Mouse (Mus musculus) midbrain, embryonic 14.5 days (tissue): Measurements from ENCODE around the gene Med16. TPM values are rescaled to one million over a fixed set of nuclear protein-coding genes. Genes with fewer than 3 reads are reported as not detected.
"Not testable (repeated sequence)": the region's sequence is repeated elsewhere in the genome, so short reads cannot be mapped to it uniquely, and the experiment has no call there.

ENCODE experiments used
- ATAC-seq: fragments of 200-750 bp; cut with Nextera tagmentation; 2 replicates; pipeline ENCODE4 v1.8.0; 2017; ENCODE audit warnings: moderate number of reproducible peaks, moderate library complexity; ENCODE audit not compliant: low FRiP score, low TSS enrichment
- DNase-seq: peaks from one replicate; pipeline ENCODE4 v3.0.0-alpha.2; 2015
- H3K27ac ChIP-seq: fragments of 300-500 bp; sonication (generic); replicated peaks from 2 replicates; pipeline ENCODE4 v1.5.1; 2014; ENCODE audit warnings: mild to moderate bottlenecking, low read depth, low read length, moderate library complexity
- H3K27me3 ChIP-seq: fragments of 300-500 bp; sonication (generic); 2 replicates; pipeline ENCODE4 v1.6.1; 2014; ENCODE audit warnings: low read length, control low read depth, mixed read lengths; ENCODE audit not compliant: control insufficient read depth, insufficient read depth
- H3K36me3 ChIP-seq: fragments of 300-500 bp; sonication (generic); 2 replicates; pipeline ENCODE4 v1.6.1; 2014; ENCODE audit warnings: low read length, control low read depth; ENCODE audit not compliant: control insufficient read depth, insufficient read depth
- H3K4me1 ChIP-seq: fragments of 300-500 bp; sonication (generic); 2 replicates; pipeline ENCODE4 v1.6.1; 2014; ENCODE audit warnings: mild to moderate bottlenecking, antibody characterized with exemption, low read length, control low read depth; ENCODE audit not compliant: control insufficient read depth, insufficient read depth
- H3K4me2 ChIP-seq: fragments of 300-500 bp; sonication (generic); 2 replicates; pipeline ENCODE4 v1.6.1; 2014; ENCODE audit warnings: mild to moderate bottlenecking, low read length, moderate library complexity
- H3K4me3 ChIP-seq: fragments of 300-500 bp; sonication (generic); replicated peaks from 2 replicates; pipeline ENCODE4 v1.5.1; 2014; ENCODE audit warnings: low read depth, low read length
- H3K9ac ChIP-seq: fragments of 300-500 bp; sonication (generic); replicated peaks from 2 replicates; pipeline ENCODE4 v1.6.1; 2014; ENCODE audit warnings: mild to moderate bottlenecking, low read length, moderate library complexity
- H3K9me3 ChIP-seq: fragments of 300-500 bp; sonication (generic); 2 replicates; pipeline ENCODE4 v1.6.1; 2016; ENCODE audit warnings: low read length, control low read depth, mixed read lengths; ENCODE audit not compliant: control insufficient read depth
- WGBS: fragments of 180-500 bp; shearing (Covaris S2); extraction: QIAGEN DNeasy Blood & Tissue Kit; methylation state at CpG from one replicate; pipeline ENCODE4 v1.1.7; 2014; 5-methylcytosine and 5-hydroxymethylcytosine counted together
- polyA plus RNA-seq: library from polyadenylated mRNA; unstranded; fragments of >200 nt; fragmentation: Nextera tagmentation; extraction: Ambion mirVana; gene quantifications from 2 replicates; pipeline ENCODE4 v1.2.1, GENCODE M21; 2014

Med16 gene
- polyA plus RNA-seq, 1 experiment from 2014 or later = 57.2 TPM

GRCm38 (mm10) chr10:79897316-79898245 is 11.1 kb downstream of the Med16 start:
- Histone ChIP-seq H3K9ac (no peak overlapping the region), H3K4me3 (no peak overlapping the region), H3K27ac (no peak overlapping the region), H3K9me3 (no peaks in the 10 kb centered on the region), H3K4me2 (no peak overlapping the region), H3K36me3 (peaks cover 56% of the 10 kb centered on the region), H3K4me1 (0 out of 2 replicates have a peak, but pooled peaks cover 9% of the 10 kb centered on the region), H3K27me3 (no peaks in the 10 kb centered on the region)
- ATAC-seq (no peak), DNase-seq (no peak)
- WGBS = 52% methylated on average over 20 of the region's 20 CpGs

GRCm38 (mm10) chr10:79896814-79897213 is 11.9 kb downstream of the Med16 start:
- ATAC-seq = no peak

GRCm38 (mm10) chr10:79896306-79896705 is 12.4 kb downstream of the Med16 start:
- ATAC-seq (no peak), DNase-seq (no peak)
- 0 out of 2 replicates have a peak, but pooled peaks cover 7% of the 10 kb centered on the region for H3K4me1 ChIP-seq
- H3K4me3 ChIP-seq = no peak overlapping the region
- H3K36me3 ChIP-seq = peaks cover 50% of the 10 kb centered on the region
- no peak overlapping the region for H3K27ac ChIP-seq
- no peak overlapping the region for H3K4me2 ChIP-seq
- H3K9me3 ChIP-seq = no peaks in the 10 kb centered on the region
- WGBS = 93% methylated on average over 16 of the region's 16 CpGs
- no peaks in the 10 kb centered on the region for H3K27me3 ChIP-seq
- H3K9ac ChIP-seq = no peak overlapping the region

More at GRCm38 (mm10) chr10:79896814-79897213, 11.9 kb downstream of the Med16 start:
- peaks cover 50% of the 10 kb centered on the region for H3K36me3 ChIP-seq
- H3K27ac ChIP-seq = no peak overlapping the region
- no peaks in the 10 kb centered on the region for H3K9me3 ChIP-seq
- 87% methylated on average over 13 of the region's 13 CpGs for WGBS
- no peak overlapping the region for H3K4me3 ChIP-seq
- no peak overlapping the region for H3K4me2 ChIP-seq
- DNase-seq = no peak
- no peak overlapping the region for H3K9ac ChIP-seq
- 0 out of 2 replicates have a peak, but pooled peaks cover 9% of the 10 kb centered on the region for H3K4me1 ChIP-seq
- H3K27me3 ChIP-seq = no peaks in the 10 kb centered on the region

- ATAC-seq (0 out of 2 replicates have a peak, but pooled peaks have one; percentile 38), DNase-seq (peak; percentile 89)
- 43% methylated on average over 22 of the region's 22 CpGs for WGBS
- H3K4me1 ChIP-seq, H3K27ac ChIP-seq, H3K4me2 ChIP-seq, H3K4me3 ChIP-seq, H3K27me3 ChIP-seq, H3K9me3 ChIP-seq, H3K9ac ChIP-seq: not testable (repeated sequence)
- H3K36me3 ChIP-seq = peaks cover 32% of the 10 kb centered on the region
Observed at GRCm38 (mm10) chr10:79892451-79893118, 16.1 kb downstream of the Med16 start.

GRCm38 (mm10) chr10:79890670-79891069 is 18.1 kb downstream of the Med16 start, which contains the start of gene Cfd:
Gene Cfd, plus strand, starts transcription at chr10:79890853.
- no peaks in the 10 kb centered on the region for H3K9me3 ChIP-seq
- no peak within 1 kb of the TSS for H3K27ac ChIP-seq
- peaks cover 13% of the 10 kb centered on the region for H3K36me3 ChIP-seq
- H3K27me3 ChIP-seq = no peaks in the 10 kb centered on the region
- ATAC-seq (no peak), DNase-seq (no peak)
- WGBS = 43% methylated on average over 5 of the region's 5 CpGs
- H3K9ac ChIP-seq = no peak within 1 kb of the TSS
- H3K4me1 ChIP-seq = no peaks in the 10 kb centered on the region
- no peak within 1 kb of the TSS for H3K4me2 ChIP-seq
- no peak within 1 kb of the TSS for H3K4me3 ChIP-seq

GRCm38 (mm10) chr10:79889386-79889785 is 19.3 kb downstream of the Med16 start:
- no peak for ATAC-seq

GRCm38 (mm10) chr10:79886611-79887010 is 22.1 kb downstream of the Med16 start:
- no peak for ATAC-seq
- no peak overlapping the region for H3K4me3 ChIP-seq
- H3K27me3 ChIP-seq = no peaks in the 10 kb centered on the region; the same call in 1 of the 2 replicates
- no peak overlapping the region for H3K9ac ChIP-seq
- WGBS = 83% methylated on average over 8 of the region's 8 CpGs
- DNase-seq = no peak
- no peaks in the 10 kb centered on the region for H3K36me3 ChIP-seq
- no peaks in the 10 kb centered on the region for H3K9me3 ChIP-seq
- H3K27ac ChIP-seq = no peak overlapping the region
- no peaks in the 10 kb centered on the region for H3K4me1 ChIP-seq
- H3K4me2 ChIP-seq = no peak overlapping the region

More at GRCm38 (mm10) chr10:79889386-79889785, 19.3 kb downstream of the Med16 start:
- H3K27ac ChIP-seq = no peak overlapping the region
- H3K9me3 ChIP-seq = no peaks in the 10 kb centered on the region
- no peak overlapping the region for H3K4me2 ChIP-seq
- H3K36me3 ChIP-seq = peaks cover 4% of the 10 kb centered on the region; the same call in 1 of the 2 replicates
- DNase-seq = no peak
- H3K4me1 ChIP-seq = no peaks in the 10 kb centered on the region
- no peak overlapping the region for H3K4me3 ChIP-seq
- H3K9ac ChIP-seq = no peak overlapping the region
- WGBS = 88% methylated on average over 2 of the region's 2 CpGs
- no peaks in the 10 kb centered on the region for H3K27me3 ChIP-seq

- Histone ChIP-seq H3K9me3 (no peaks in the 10 kb centered on the region), H3K9ac (no peak within 1 kb of the TSS)
- 89% methylated on average over 6 of the region's 6 CpGs for WGBS
Observed at GRCm38 (mm10) chr10:79886054-79886453, 22.7 kb downstream of the Med16 start, which contains the start of gene Elane. Gene Elane, plus strand, starts transcription at chr10:79886247.

More at GRCm38 (mm10) chr10:79886054-79886453, 22.7 kb downstream of the Med16 start, which contains the start of gene Elane:
- Histone ChIP-seq H3K4me1 (no peaks in the 10 kb centered on the region), H3K4me2 (no peak within 1 kb of the TSS), H3K4me3 (no peak within 1 kb of the TSS), H3K27ac (no peak within 1 kb of the TSS), H3K36me3 (no peaks in the 10 kb centered on the region), H3K27me3 (no peaks in the 10 kb centered on the region; the same call in 1 of the 2 replicates)
- ATAC-seq = no peak
- no peak for DNase-seq
